Mouse (Mus musculus): ENCODE results near the gene Slc25a44. TPM values are rescaled to one million over a fixed set of nuclear protein-coding genes. Genes with fewer than 3 reads are reported as not detected.

Slc25a44 gene
- polyA plus RNA-seq, 1 experiment: not detected

DNA sequence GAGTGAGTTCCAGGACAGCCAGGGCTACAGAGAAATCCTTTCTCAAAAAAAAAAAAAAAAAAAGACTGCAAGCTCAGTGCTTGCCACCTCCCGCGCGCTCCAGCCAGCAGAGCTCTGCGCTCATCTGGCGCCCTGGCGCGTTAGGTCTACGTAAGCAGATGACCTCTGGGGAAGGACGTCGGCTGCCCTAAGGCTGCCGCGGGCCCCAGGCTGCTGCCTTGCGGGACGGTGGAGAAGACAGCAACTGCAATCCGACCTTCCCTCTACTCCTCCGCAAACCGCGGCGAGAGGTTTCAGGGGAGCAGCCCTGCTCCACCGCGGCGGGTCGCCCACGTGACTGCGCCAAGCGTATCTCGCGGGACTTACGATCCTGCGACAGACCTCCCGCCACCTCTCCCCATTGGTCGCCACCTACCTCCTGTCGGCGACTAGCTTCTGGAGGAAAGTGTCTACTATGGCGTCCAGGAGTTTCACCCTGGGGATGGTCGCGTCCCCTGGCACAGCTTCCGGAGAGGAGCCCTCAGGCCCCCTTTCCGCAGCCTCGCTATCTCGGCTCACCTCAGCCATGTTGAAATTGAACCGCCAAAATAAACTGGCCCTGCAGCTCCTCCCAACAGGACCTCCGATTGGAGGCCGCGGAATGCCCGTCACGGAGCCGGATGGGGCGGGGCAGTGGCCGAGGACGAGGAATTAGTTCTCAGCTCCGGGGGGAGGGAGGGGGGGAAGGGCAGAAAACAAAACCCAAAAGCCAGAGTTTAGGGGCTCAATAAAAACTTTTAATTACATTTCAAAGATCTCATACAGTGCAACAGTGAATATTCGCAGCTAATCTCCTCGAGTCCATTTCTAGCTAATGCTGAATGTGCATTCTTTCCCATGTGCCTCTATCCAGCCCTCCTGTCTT is 14.9 kb downstream of the Slc25a44 start, which contains the start of gene Pmf1:
Gene Pmf1 (minus strand): TSS at position 591 of the 904 bp plus-strand sequence.
- peak within 1 kb of the TSS; percentile 98 for H3K27ac ChIP-seq (ENCODE audit: insufficient read depth, low read depth, low read length)
- WGBS: under 1% methylated on average over 54 of the region's 54 CpGs
- peaks cover 6% of the 10 kb centered on the region; the same call in 1 of the 2 replicates for H3K4me1 ChIP-seq (ENCODE audit: control insufficient read depth, insufficient read depth, low read length)
- TF ChIP-seq POLR2A (IDR thresholded peaks at IDR 0.05; ENCODE audit: insufficient read depth, low read depth, low read length) (peak; percentile 97), CTCF (IDR thresholded peaks at IDR 0.05; ENCODE audit: insufficient read depth, low read depth, low read length) (0 out of 2 replicates have a peak, but pooled peaks have one; percentile 10)
- H3K4me3 ChIP-seq (ENCODE audit: insufficient read depth, low read depth, low read length): peak within 1 kb of the TSS; percentile 87

DNA sequence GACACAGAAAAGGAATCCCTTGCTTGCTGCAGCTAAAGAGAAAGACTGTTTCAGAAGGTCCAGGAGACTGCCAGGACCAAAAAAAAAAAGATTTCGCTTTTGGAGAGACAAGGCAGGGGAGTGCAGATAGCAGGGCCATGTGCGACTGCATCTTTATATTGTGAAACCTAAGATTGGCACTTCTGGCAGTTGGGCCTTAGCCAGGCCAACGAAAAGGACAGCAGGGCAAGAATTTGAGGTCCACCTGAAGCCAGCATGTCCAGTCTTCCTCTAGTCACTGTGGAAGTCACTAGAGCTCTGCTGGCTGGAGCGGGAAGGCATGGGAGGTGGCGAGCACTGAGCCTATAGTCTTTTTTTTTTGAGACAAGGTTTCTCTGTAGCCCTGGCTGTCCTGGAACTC is 16.0 kb downstream of the Slc25a44 start:
- no peak overlapping the region for H3K4me3 ChIP-seq (ENCODE audit: insufficient read depth, low read depth, low read length)
- no peak for TF ChIP-seq CTCF (IDR thresholded peaks at IDR 0.05; ENCODE audit: insufficient read depth, low read depth, low read length)
- no peak for TF ChIP-seq POLR2A (IDR thresholded peaks at IDR 0.05; ENCODE audit: insufficient read depth, low read depth, low read length)
- H3K4me1 ChIP-seq (ENCODE audit: control insufficient read depth, insufficient read depth, low read length): peaks cover 6% of the 10 kb centered on the region; the same call in 1 of the 2 replicates
- no peak overlapping the region for H3K27ac ChIP-seq (ENCODE audit: insufficient read depth, low read depth, low read length)
- 60% methylated on average over 5 of the region's 5 CpGs for WGBS

DNA sequence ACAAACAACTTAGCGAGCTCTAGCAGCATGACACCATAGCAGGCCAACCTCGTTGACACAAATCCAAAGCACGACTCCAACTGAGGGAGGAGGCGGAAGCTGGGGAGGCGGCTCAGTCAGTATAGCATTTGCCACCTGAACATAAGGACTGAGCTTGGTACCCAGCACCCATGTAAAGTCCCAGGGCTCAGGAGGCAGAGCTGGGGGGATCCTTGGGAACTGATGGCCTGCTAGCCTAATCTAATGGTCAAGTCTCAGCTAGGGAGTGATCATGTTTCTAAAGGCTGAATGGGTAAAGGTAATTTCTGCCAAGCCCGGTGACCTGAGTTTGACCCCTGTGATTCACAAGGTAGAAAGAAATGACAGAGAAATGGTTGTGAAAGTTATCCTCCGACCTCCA is 17.4 kb downstream of the Slc25a44 start:
- Histone ChIP-seq H3K27ac (ENCODE audit: insufficient read depth, low read depth, low read length) (no peak overlapping the region), H3K4me1 (ENCODE audit: control insufficient read depth, insufficient read depth, low read length) (peaks cover 6% of the 10 kb centered on the region; the same call in 1 of the 2 replicates), H3K4me3 (ENCODE audit: insufficient read depth, low read depth, low read length) (no peak overlapping the region)
- WGBS: 56% methylated on average over 7 of the region's 7 CpGs
- no peak for TF ChIP-seq CTCF (IDR thresholded peaks at IDR 0.05; ENCODE audit: insufficient read depth, low read depth, low read length)
- TF ChIP-seq POLR2A (IDR thresholded peaks at IDR 0.05; ENCODE audit: insufficient read depth, low read depth, low read length): no peak

DNA sequence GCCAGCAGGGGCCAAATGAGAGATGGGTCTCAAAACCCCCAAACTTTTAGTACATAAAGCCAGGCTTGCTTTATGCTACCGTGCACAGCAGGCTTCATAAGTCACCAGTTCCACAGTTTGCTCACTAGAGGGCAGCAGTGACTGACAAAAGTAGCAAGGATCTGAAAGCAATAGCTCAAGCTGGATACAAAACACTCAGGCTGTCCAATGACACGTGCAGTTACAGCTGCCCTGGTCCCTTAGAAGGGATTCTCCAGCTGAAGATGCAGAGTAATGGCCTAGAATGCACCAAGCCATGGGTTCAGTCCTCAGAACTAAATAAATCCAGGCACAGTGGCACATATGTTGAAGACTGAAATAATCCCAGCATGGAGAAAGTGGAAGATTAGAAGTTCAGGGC is 17.8 kb downstream of the Slc25a44 start:
- 0% methylated on average over 2 of the region's 2 CpGs for WGBS
- Histone ChIP-seq H3K4me1 (ENCODE audit: control insufficient read depth, insufficient read depth, low read length) (peaks cover 6% of the 10 kb centered on the region; the same call in 1 of the 2 replicates), H3K4me3 (ENCODE audit: insufficient read depth, low read depth, low read length) (no peak overlapping the region), H3K27ac (ENCODE audit: insufficient read depth, low read depth, low read length) (no peak overlapping the region)
- no peak for TF ChIP-seq POLR2A (IDR thresholded peaks at IDR 0.05; ENCODE audit: insufficient read depth, low read depth, low read length)
- TF ChIP-seq CTCF (IDR thresholded peaks at IDR 0.05; ENCODE audit: insufficient read depth, low read depth, low read length): no peak

DNA sequence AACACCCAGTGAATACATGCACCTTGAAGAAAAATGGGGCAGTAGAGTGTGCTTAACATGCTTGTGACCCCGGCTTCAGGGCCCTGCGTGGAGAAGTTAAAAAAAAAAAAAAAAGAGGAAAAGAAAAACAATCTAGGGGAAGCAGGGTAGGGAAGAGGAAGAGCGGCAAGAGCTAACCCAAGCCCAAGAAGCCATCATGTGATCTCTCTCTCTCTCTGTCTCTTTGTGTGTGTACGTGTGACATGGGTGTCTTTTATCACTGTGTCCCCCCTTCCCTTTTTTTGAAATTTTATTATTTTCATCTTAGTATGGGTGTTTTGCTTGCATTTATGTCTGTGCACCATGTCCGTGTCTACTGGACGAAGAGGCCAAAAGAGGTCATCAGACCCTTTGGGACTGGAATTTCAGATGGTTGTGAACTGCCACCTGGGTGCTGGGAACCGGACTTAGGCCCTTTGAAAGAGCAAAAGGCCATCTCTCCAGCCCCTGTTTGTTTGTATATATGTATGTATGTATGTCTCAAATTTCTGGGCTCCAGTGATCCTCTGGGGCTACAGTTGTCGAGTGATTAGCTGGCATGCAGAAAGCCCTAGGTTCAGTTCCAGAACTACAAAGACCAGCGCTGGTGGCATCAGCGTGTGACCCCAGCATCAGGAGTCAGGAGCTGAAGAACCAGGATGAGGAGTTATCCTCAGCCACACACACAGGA is 21.3 kb downstream of the Slc25a44 start:
- TF ChIP-seq CTCF (IDR thresholded peaks at IDR 0.05; ENCODE audit: insufficient read depth, low read depth, low read length) (no peak), POLR2A (IDR thresholded peaks at IDR 0.05; ENCODE audit: insufficient read depth, low read depth, low read length) (no peak)
- Histone ChIP-seq H3K27ac (ENCODE audit: insufficient read depth, low read depth, low read length) (no peak overlapping the region), H3K4me1 (ENCODE audit: control insufficient read depth, insufficient read depth, low read length) (no peaks in the 10 kb centered on the region), H3K4me3 (ENCODE audit: insufficient read depth, low read depth, low read length) (no peak overlapping the region)
- 92% methylated on average over 10 of the region's 10 CpGs for WGBS

DNA sequence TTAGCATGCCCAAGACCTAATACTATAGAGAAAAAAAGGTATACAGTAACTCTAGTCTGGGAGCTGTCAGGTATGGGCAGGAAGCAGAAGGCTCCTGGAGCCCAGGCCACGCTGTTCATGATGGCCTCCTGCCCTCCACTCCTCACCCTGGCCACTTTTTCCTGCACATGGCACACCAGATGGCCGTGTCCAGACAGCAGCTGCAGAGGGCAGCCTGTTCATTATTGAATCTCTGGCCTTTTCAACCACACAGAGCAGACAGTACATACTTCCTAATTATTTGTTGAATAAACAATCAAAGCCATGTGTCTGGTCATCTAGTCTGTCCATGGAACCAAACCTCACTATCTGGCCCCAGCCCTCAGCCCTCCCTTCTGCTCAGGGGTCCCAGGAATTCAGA is 26.3 kb downstream of the Slc25a44 start:
- no peak for TF ChIP-seq CTCF (IDR thresholded peaks at IDR 0.05; ENCODE audit: insufficient read depth, low read depth, low read length)
- TF ChIP-seq POLR2A (IDR thresholded peaks at IDR 0.05; ENCODE audit: insufficient read depth, low read depth, low read length): no peak
- 65% methylated on average over 2 of the region's 2 CpGs for WGBS
- Histone ChIP-seq H3K4me3 (ENCODE audit: insufficient read depth, low read depth, low read length) (no peak overlapping the region), H3K27ac (ENCODE audit: insufficient read depth, low read depth, low read length) (no peak overlapping the region), H3K4me1 (ENCODE audit: control insufficient read depth, insufficient read depth, low read length) (peaks cover 7% of the 10 kb centered on the region; the same call in 1 of the 2 replicates)

DNA sequence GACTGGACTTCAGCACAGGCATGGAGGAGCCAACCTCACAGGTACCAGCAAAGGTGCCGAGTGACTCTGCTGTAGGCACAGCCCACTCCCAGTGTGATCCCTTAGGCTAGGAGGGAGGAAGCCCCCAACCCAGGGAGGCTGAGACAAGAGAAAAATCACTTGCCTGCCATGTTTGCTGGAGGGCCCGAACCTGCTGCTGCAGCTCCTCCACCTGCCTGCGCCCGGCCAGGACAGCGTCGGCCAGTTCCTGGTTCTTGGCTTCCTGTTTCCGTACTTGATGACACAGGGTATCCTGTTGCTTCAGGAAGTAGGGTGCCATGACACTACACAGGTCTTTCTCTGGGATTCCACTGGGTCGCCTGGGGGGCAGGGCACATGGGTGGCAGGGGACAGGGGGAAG is 29.2 kb downstream of the Slc25a44 start:
- 91% methylated on average over 8 of the region's 8 CpGs for WGBS
- no peak overlapping the region for H3K4me3 ChIP-seq (ENCODE audit: insufficient read depth, low read depth, low read length)
- peaks cover 7% of the 10 kb centered on the region; the same call in 1 of the 2 replicates for H3K4me1 ChIP-seq (ENCODE audit: control insufficient read depth, insufficient read depth, low read length)
- TF ChIP-seq POLR2A (IDR thresholded peaks at IDR 0.05; ENCODE audit: insufficient read depth, low read depth, low read length): no peak
- TF ChIP-seq CTCF (IDR thresholded peaks at IDR 0.05; ENCODE audit: insufficient read depth, low read depth, low read length): no peak
- H3K27ac ChIP-seq (ENCODE audit: insufficient read depth, low read depth, low read length): no peak overlapping the region

DNA sequence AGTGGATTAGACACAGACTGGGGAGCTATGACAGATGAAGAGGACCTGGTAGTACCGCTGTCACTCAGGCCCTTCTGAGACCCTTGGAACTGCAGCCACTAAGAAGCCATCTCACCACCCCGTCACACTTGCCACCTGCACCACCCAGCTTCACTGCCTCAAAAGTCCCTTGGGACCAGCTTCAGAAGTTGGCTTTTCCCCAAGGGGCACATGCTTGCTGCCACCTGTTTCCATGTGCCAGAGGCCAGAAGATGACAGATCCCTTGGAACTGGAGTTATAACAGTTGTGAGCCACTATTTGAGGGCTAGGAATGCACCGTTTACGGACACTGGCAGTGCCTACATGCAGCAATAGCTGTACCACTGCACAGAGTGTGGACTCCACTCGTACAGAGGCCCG is 29.7 kb downstream of the Slc25a44 start:
- Histone ChIP-seq H3K4me3 (ENCODE audit: insufficient read depth, low read depth, low read length) (no peak overlapping the region), H3K4me1 (ENCODE audit: control insufficient read depth, insufficient read depth, low read length) (peaks cover 7% of the 10 kb centered on the region; the same call in 1 of the 2 replicates), H3K27ac (ENCODE audit: insufficient read depth, low read depth, low read length) (no peak overlapping the region)
- WGBS: 95% methylated on average over 6 of the region's 6 CpGs
- TF ChIP-seq POLR2A (IDR thresholded peaks at IDR 0.05; ENCODE audit: insufficient read depth, low read depth, low read length) (no peak), CTCF (IDR thresholded peaks at IDR 0.05; ENCODE audit: insufficient read depth, low read depth, low read length) (no peak)

Measured in olfactory bulb, adult 2 months (tissue).